Mouse (Mus musculus): Measurements from ENCODE around the gene P2rx6. TPM values are rescaled to one million over a fixed set of nuclear protein-coding genes. Genes with fewer than 3 reads are reported as not detected.

The P2rx6 gene
- polyA plus RNA-seq, 1 experiment from 2014 or later: 0.27 TPM

- Histone ChIP-seq H3K9me3 (ENCODE audit: control insufficient read depth, low read length) (no peaks in the 10 kb centered on the region), H3K4me3 (ENCODE audit: low read length) (peak overlapping the region; percentile 55), H3K36me3 (ENCODE audit: control insufficient read depth, insufficient read depth, low read length) (no peaks in the 10 kb centered on the region), H3K4me2 (replicated peaks; ENCODE audit: low read depth, low read length) (peak overlapping the region; percentile 90), H3K9ac (ENCODE audit: low read depth, low read length) (peak overlapping the region; percentile 52), H3K27me3 (ENCODE audit: control insufficient read depth, insufficient read depth, low read length) (peaks cover 26% of the 10 kb centered on the region), H3K4me1 (ENCODE audit: control insufficient read depth, insufficient read depth, low read length) (0 out of 2 replicates have a peak, but pooled peaks cover 4% of the 10 kb centered on the region), H3K27ac (ENCODE audit: low read depth, low read length) (no peak overlapping the region)
- WGBS: 14% methylated on average over 45 of the region's 45 CpGs
- ATAC-seq (ENCODE audit: low FRiP score, low TSS enrichment): peak; percentile 66
Observed at GRCm38 (mm10) chr16:17575870-17576824, 14.5 kb downstream of the P2rx6 start.

DNA sequence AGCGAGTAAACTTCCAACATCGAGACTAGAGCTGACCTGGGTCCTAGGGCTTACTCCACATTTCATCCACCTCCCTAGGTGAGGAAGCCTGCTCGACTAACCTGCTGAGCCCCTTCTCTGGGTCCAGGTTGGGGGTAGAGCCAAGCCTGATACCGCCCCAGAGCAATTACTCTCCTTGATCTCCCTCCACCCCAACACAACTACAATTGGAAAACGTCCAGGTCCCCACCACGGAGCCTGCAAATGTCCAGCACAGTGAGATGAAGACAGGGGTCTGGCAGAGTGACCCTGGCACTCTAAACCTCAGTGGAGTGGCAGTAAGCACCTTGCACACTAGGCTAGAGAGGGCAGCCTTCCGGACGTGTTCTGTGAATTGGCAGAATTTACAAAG is 15.1 kb downstream of the P2rx6 start:
- Histone ChIP-seq H3K4me2 (replicated peaks; ENCODE audit: low read depth, low read length) (peak overlapping the region; percentile 90), H3K9me3 (ENCODE audit: control insufficient read depth, low read length) (no peaks in the 10 kb centered on the region), H3K4me1 (ENCODE audit: control insufficient read depth, insufficient read depth, low read length) (0 out of 2 replicates have a peak, but pooled peaks cover 4% of the 10 kb centered on the region), H3K27me3 (ENCODE audit: control insufficient read depth, insufficient read depth, low read length) (peaks cover 26% of the 10 kb centered on the region), H3K9ac (ENCODE audit: low read depth, low read length) (peak overlapping the region; percentile 52; the same call in 1 of the 2 replicates), H3K27ac (ENCODE audit: low read depth, low read length) (no peak overlapping the region), H3K4me3 (ENCODE audit: low read length) (peak overlapping the region; percentile 55), H3K36me3 (ENCODE audit: control insufficient read depth, insufficient read depth, low read length) (no peaks in the 10 kb centered on the region)
- WGBS: 20% methylated on average over 8 of the region's 8 CpGs
- ATAC-seq (ENCODE audit: low FRiP score, low TSS enrichment): no peak

- no peak; the same call in 1 of the 2 replicates for ATAC-seq (ENCODE audit: low FRiP score, low TSS enrichment)
- 21% methylated on average over 8 of the region's 8 CpGs for WGBS
- no peaks in the 10 kb centered on the region for H3K9me3 ChIP-seq (ENCODE audit: control insufficient read depth, low read length)
Observed at GRCm38 (mm10) chr16:17583064-17583463, 21.4 kb downstream of the P2rx6 start, which contains the start of gene Slc7a4. Gene Slc7a4 (minus strand): TSS chr16:17583214.

DNA sequence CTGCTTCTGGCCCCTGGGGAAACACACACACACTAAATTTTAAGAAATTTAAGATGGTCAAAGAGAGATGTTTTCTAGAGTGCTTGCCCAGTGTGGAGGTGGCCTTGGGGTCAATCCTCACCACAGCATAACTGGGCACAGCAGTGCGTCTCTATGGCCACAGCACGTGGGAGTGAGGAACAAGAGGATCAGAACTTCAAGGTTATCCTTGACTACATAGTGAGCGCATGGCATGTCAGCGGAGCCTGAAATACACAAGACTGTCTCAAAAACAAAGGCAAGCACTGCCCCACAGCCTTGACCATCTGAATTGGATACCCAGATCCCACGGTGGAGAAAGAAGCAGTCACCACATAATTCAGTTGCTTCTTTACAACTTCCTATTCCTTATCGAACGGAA is 22.9 kb downstream of the P2rx6 start:
- ATAC-seq (ENCODE audit: low FRiP score, low TSS enrichment): no peak
- H3K4me2 ChIP-seq (replicated peaks; ENCODE audit: low read depth, low read length): no peak overlapping the region
- no peaks in the 10 kb centered on the region for H3K4me1 ChIP-seq (ENCODE audit: control insufficient read depth, insufficient read depth, low read length)
- 79% methylated on average over 7 of the region's 7 CpGs for WGBS
- H3K4me3 ChIP-seq (ENCODE audit: low read length): no peak overlapping the region
- no peak overlapping the region for H3K9ac ChIP-seq (ENCODE audit: low read depth, low read length)
- no peaks in the 10 kb centered on the region for H3K27me3 ChIP-seq (ENCODE audit: control insufficient read depth, insufficient read depth, low read length)
- H3K9me3 ChIP-seq (ENCODE audit: control insufficient read depth, low read length): peaks cover 5% of the 10 kb centered on the region; the same call in 1 of the 2 replicates
- no peak overlapping the region for H3K27ac ChIP-seq (ENCODE audit: low read depth, low read length)
- no peaks in the 10 kb centered on the region for H3K36me3 ChIP-seq (ENCODE audit: control insufficient read depth, insufficient read depth, low read length)

More at GRCm38 (mm10) chr16:17583064-17583463, 21.4 kb downstream of the P2rx6 start, which contains the start of gene Slc7a4:
- H3K4me3 ChIP-seq (ENCODE audit: low read length): no peak within 1 kb of the TSS
- H3K36me3 ChIP-seq (ENCODE audit: control insufficient read depth, insufficient read depth, low read length): no peaks in the 10 kb centered on the region
- no peaks in the 10 kb centered on the region for H3K27me3 ChIP-seq (ENCODE audit: control insufficient read depth, insufficient read depth, low read length)
- no peak within 1 kb of the TSS for H3K4me2 ChIP-seq (replicated peaks; ENCODE audit: low read depth, low read length)
- no peaks in the 10 kb centered on the region for H3K4me1 ChIP-seq (ENCODE audit: control insufficient read depth, insufficient read depth, low read length)
- H3K27ac ChIP-seq (ENCODE audit: low read depth, low read length): no peak within 1 kb of the TSS
- H3K9ac ChIP-seq (ENCODE audit: low read depth, low read length): no peak within 1 kb of the TSS

GRCm38 (mm10) chr16:17590731-17591130 is 29.0 kb downstream of the P2rx6 start:
- Histone ChIP-seq H3K9ac (ENCODE audit: low read depth, low read length) (no peak overlapping the region), H3K9me3 (ENCODE audit: control insufficient read depth, low read length) (peaks cover 5% of the 10 kb centered on the region; the same call in 1 of the 2 replicates), H3K36me3 (ENCODE audit: control insufficient read depth, insufficient read depth, low read length) (no peaks in the 10 kb centered on the region), H3K4me1 (ENCODE audit: control insufficient read depth, insufficient read depth, low read length) (no peaks in the 10 kb centered on the region), H3K27me3 (ENCODE audit: control insufficient read depth, insufficient read depth, low read length) (no peaks in the 10 kb centered on the region), H3K27ac (ENCODE audit: low read depth, low read length) (peak overlapping the region; percentile 38; the same call in 1 of the 2 replicates), H3K4me3 (ENCODE audit: low read length) (no peak overlapping the region), H3K4me2 (replicated peaks; ENCODE audit: low read depth, low read length) (no peak overlapping the region)
- peak; percentile 66; the same call in 1 of the 2 replicates for ATAC-seq (ENCODE audit: low FRiP score, low TSS enrichment)
- 3% methylated on average over 2 of the region's 2 CpGs for WGBS

- no peak overlapping the region for H3K4me2 ChIP-seq (replicated peaks; ENCODE audit: low read depth, low read length)
- H3K27ac ChIP-seq (ENCODE audit: low read depth, low read length): no peak overlapping the region
- 49% methylated on average over 3 of the region's 3 CpGs for WGBS
- no peak overlapping the region for H3K9ac ChIP-seq (ENCODE audit: low read depth, low read length)
- H3K4me1 ChIP-seq (ENCODE audit: control insufficient read depth, insufficient read depth, low read length): no peaks in the 10 kb centered on the region
- no peak for ATAC-seq (ENCODE audit: low FRiP score, low TSS enrichment)
- H3K27me3 ChIP-seq (ENCODE audit: control insufficient read depth, insufficient read depth, low read length): no peaks in the 10 kb centered on the region
- H3K9me3 ChIP-seq (ENCODE audit: control insufficient read depth, low read length): no peaks in the 10 kb centered on the region
- H3K36me3 ChIP-seq (ENCODE audit: control insufficient read depth, insufficient read depth, low read length): no peaks in the 10 kb centered on the region
- H3K4me3 ChIP-seq (ENCODE audit: low read length): no peak overlapping the region
Observed at GRCm38 (mm10) chr16:17600944-17601562, 39.4 kb downstream of the P2rx6 start.

- no peak overlapping the region for H3K4me3 ChIP-seq (ENCODE audit: low read length)
- WGBS: 76% methylated on average over 4 of the region's 4 CpGs
- no peaks in the 10 kb centered on the region for H3K9me3 ChIP-seq (ENCODE audit: control insufficient read depth, low read length)
- H3K9ac ChIP-seq (ENCODE audit: low read depth, low read length): no peak overlapping the region
- H3K27me3 ChIP-seq (ENCODE audit: control insufficient read depth, insufficient read depth, low read length): no peaks in the 10 kb centered on the region
- ATAC-seq (ENCODE audit: low FRiP score, low TSS enrichment): no peak
- no peak overlapping the region for H3K27ac ChIP-seq (ENCODE audit: low read depth, low read length)
- H3K4me2 ChIP-seq (replicated peaks; ENCODE audit: low read depth, low read length): no peak overlapping the region
- H3K4me1 ChIP-seq (ENCODE audit: control insufficient read depth, insufficient read depth, low read length): no peaks in the 10 kb centered on the region
- H3K36me3 ChIP-seq (ENCODE audit: control insufficient read depth, insufficient read depth, low read length): no peaks in the 10 kb centered on the region
Observed at GRCm38 (mm10) chr16:17604941-17605340, 43.3 kb downstream of the P2rx6 start.

DNA sequence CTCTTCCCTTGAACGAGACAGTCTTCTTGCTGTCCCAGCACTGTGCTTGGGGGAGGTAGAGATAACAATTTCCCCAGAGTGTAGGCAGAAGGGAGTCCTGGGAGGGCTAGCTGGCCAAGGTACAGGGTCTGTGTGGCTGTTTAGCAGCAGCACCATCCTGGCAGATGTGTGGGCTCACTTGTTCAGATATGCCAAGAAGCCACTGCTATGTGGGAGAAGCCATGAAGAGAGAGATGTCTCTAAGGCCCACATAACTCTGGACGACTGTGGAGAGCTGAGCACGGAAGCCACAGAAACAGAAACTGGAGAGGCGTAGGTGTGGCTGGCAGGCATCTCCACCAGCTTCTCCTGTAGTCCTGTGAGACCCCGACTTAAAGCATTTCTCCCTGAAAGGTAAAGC is 44.0 kb downstream of the P2rx6 start:
- no peaks in the 10 kb centered on the region for H3K36me3 ChIP-seq (ENCODE audit: control insufficient read depth, insufficient read depth, low read length)
- H3K9me3 ChIP-seq (ENCODE audit: control insufficient read depth, low read length): no peaks in the 10 kb centered on the region
- no peaks in the 10 kb centered on the region for H3K4me1 ChIP-seq (ENCODE audit: control insufficient read depth, insufficient read depth, low read length)
- H3K4me3 ChIP-seq (ENCODE audit: low read length): no peak overlapping the region
- WGBS: 74% methylated on average over 5 of the region's 5 CpGs
- no peaks in the 10 kb centered on the region for H3K27me3 ChIP-seq (ENCODE audit: control insufficient read depth, insufficient read depth, low read length)
- ATAC-seq (ENCODE audit: low FRiP score, low TSS enrichment): no peak
- H3K4me2 ChIP-seq (replicated peaks; ENCODE audit: low read depth, low read length): no peak overlapping the region
- no peak overlapping the region for H3K9ac ChIP-seq (ENCODE audit: low read depth, low read length)
- H3K27ac ChIP-seq (ENCODE audit: low read depth, low read length): no peak overlapping the region

GRCm38 (mm10) chr16:17611383-17611782 is 49.7 kb downstream of the P2rx6 start:
- ATAC-seq (ENCODE audit: low FRiP score, low TSS enrichment): no peak

More at GRCm38 (mm10) chr16:17611383-17611782, 49.7 kb downstream of the P2rx6 start:
- no peak overlapping the region for H3K9ac ChIP-seq (ENCODE audit: low read depth, low read length)
- H3K4me3 ChIP-seq (ENCODE audit: low read length): no peak overlapping the region
- no peak overlapping the region for H3K4me2 ChIP-seq (replicated peaks; ENCODE audit: low read depth, low read length)
- H3K27me3 ChIP-seq (ENCODE audit: control insufficient read depth, insufficient read depth, low read length): no peaks in the 10 kb centered on the region
- no peaks in the 10 kb centered on the region for H3K4me1 ChIP-seq (ENCODE audit: control insufficient read depth, insufficient read depth, low read length)
- 74% methylated on average over 4 of the region's 4 CpGs for WGBS
- H3K27ac ChIP-seq (ENCODE audit: low read depth, low read length): no peak overlapping the region
- no peaks in the 10 kb centered on the region for H3K9me3 ChIP-seq (ENCODE audit: control insufficient read depth, low read length)
- no peaks in the 10 kb centered on the region for H3K36me3 ChIP-seq (ENCODE audit: control insufficient read depth, insufficient read depth, low read length)

All from kidney, embryonic 14.5 days (tissue).